Mouse (Mus musculus): ENCODE measurements around the gene Gm21970.
A peak's percentile ranks its signal among the peaks of the same experiment; 100 is the strongest.

The Gm21970 gene

DNA sequence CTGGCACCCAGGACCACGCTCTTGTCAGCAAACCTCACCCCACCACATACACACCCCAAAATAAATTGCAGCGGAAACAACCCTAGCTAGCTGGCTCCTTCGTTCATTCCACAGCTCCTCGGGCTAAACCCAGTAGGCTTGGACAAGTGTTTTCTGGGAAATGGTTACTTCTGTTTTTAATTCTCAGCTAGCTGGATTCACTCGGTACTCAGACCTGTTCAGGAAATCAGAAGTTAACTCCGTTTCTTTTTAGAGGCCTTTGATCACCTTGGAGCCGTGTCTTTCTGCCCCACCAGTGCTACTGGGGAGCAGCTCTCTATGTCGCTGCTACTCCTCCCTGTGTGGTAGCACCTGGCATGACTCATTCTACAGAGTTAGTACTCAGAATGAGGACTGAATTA is 51.7 kb downstream of the Gm21970 start:
- DNase-seq: no peak

GRCm38 (mm10) chr16:91444847-91445246 is 53.3 kb downstream of the Gm21970 start:
- no peak for DNase-seq

DNA sequence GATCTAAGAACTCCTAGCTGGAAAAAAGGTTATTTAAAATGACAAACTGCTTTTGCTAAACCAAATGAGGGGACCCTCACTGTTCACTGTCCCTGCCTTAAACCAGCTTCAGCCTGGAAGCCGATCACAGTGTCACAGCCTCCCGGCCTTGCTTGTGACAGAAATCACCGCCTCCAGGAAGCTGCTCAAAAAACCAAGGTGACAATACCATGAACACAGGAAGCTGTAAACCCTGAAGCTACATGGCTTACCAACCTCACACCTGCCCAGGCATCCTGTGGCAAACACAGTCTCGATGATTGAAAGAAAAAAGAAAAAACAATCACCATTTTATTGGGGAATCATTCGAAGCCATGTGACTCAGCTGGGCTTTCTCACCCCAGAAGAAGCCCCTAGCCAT is 54.0 kb downstream of the Gm21970 start:
- DNase-seq: no peak

DNA sequence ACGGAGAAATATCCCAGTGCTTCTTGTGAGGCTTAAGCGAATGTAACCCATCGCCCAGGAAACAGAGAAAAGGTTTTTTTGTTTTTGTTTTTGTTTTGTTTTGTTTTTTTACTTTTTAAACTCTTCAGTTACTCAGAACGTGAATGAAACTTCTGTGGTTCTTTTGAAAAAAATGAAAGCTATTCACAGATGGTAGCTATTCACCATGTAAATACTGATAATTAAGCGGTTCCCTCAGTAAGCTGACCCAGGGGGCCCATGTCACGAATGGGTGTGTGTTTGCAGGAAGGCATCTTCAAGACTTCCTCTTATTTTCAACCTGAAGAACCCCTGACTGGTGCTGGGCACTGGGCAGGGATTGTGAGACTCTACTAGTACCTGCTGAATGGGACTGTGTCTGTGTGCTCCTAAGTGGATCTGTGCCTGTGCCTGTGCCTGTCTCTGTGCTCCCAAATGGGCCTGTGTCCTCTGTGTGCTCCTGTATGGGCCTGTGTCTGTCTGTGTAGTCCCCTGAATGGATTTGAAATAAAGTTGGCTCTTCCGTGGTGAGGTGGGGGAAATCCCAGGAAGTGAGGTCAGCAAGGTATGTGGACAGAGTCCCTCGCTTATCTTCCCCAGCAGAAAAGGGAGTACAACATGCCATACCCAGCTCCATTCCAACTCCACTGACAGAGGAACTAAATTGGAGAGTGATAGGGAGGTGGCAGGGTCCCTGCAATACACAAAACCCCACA is 55.4 kb downstream of the Gm21970 start:
- DNase-seq: no peak

- peak; percentile 47 for DNase-seq
Observed at GRCm38 (mm10) chr16:91447512-91447900, 56.0 kb downstream of the Gm21970 start.

DNA sequence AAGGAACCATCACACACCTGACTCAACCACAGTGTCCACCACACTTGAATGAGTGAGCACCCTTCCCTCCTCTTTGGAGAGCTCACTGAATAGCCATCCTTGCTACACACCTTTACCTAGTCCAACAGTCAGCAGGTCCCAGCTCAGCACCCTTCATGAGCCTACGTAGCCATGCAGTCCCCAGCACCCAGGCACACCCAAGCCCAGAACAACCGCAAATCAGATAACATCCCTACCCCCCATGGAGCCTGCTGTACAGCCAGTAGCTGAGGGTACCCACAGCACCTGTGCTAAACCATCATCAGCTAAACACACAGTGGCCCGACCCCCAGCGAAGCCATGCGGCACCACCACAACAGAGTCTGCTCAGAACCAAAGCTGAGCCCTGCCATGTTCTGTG is 56.6 kb downstream of the Gm21970 start:
- no peak for DNase-seq

GRCm38 (mm10) chr16:91448895-91449294 is 57.4 kb downstream of the Gm21970 start:
- no peak for DNase-seq

DNA sequence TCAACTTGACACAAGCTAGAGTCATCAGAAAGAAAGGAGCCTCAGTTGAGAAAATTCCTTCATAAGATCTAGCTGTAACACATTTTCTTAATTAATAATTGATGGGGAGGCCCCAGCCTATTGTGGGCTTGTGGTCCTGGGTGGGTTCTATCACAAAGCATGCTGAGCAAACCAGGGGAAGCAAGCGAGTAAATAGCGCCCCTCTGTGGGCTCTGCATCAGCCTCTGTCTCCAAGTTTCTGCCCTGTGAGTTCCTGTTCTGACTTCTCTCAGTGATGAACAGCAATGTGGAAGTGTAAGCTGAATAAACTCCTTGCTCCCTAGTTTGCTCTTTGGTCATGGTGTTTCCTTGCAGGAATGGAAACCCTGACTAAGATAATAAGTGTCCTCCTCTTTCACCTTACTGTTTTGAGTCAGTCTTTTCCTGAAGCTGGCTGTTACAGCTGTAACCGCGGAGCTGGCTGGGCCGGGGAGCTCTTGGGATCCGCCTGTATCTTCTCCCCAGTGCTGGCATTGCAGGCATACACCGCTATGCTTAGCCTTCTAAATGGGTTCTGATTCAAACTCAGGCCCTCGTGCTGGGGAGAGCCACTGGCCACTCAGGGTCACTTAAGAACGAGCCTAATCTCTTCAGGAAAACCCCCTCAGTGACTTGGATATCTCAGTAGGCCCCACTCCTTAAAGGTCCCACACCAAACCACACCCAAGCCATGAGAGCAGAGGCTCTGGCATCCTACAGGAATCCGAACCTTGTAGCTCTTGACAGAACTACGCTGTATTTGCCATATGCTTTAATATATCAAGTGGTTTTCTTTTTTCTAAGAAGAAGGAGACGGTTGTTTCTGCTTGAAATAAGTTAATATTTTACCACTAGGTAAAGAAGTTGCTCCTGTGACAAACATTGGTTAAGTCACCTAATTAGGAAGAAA is 58.9 kb downstream of the Gm21970 start:
- no peak for DNase-seq

DNA sequence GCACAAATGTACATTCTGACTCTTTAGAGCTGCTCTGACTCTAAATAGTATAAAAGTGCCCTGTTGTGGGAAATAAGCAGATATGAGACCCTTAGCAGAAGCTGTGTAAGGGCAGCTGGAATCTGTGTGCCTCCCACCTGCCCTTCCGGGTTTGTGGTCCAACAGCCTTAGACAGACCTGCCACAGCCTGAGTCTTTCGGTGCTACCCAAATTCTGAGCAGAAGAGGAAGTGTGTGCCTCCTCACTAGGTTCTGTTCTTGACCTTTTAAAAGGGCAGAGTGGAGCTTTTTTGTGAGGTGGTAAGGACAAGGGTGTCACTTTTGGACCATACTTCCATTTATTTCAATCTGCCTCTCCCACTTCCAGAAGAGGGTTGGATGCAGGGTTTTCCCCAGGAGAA is 60.4 kb downstream of the Gm21970 start:
- no peak for DNase-seq

GRCm38 (mm10) chr16:91452363-91452896 is 60.9 kb downstream of the Gm21970 start:
- DNase-seq: peak; percentile 80

GRCm38 (mm10) chr16:91455868-91456267 is 64.3 kb downstream of the Gm21970 start:
- DNase-seq: no peak

DNA sequence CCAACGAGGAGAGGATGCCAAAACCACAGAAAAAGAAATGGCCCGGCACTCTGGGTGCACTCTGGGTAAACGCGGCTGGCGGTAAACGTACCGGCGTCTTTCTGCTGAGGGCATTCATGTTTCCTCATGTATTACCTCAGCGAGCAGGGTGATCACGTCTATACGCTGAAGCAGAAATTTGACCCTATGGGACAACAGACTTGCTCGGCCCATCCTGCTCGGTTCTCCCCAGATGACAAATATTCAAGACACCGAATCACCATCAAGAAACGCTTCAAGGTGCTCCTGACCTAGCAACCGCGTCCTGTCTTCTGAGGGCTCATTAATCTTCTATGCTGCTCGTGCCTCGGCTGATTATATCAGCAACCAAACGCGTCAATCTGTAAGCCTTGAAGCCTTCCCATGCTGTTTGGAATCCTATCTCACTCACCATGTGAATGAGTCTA is 66.8 kb downstream of the Gm21970 start:
- no peak for DNase-seq

DNA sequence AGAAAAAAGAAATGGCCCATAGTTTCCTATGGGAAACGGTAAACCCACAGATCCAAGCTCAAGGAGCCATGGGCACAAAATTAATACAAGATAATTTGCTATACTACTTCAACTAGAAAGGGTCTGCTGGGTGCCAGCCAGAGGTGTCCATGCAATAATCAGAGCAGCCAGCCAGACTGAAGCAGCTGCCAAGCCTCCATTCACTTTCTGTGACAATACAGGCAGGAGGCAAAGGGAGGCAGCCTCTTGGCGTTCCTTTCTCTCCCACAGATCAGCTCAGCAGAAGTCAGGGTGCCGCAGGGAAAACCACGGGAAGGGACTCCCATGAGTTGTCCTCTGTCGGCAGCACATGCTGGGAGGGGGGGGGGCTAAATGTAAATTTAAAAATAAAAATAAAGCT is 67.5 kb downstream of the Gm21970 start:
- peak; percentile 62 for DNase-seq

DNA sequence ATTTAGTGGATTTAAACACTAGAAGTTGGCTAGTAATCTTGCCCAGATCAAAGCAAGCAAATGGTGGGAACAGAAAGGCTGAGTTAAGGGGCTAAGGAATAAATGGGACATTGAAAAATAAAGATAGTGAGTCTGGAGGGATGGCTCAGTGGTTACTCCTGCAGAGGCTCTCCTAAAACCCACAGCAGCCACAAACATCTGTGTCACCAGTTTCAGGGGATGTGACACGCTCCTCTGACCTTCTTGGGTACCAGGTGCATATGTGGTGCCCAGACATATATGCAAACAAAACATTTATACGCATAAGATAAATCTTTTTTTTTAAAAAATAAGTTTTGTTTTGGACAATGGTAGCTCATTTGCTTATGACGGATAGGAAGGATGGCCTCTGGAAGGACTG is 67.9 kb downstream of the Gm21970 start:
- DNase-seq: no peak

DNA sequence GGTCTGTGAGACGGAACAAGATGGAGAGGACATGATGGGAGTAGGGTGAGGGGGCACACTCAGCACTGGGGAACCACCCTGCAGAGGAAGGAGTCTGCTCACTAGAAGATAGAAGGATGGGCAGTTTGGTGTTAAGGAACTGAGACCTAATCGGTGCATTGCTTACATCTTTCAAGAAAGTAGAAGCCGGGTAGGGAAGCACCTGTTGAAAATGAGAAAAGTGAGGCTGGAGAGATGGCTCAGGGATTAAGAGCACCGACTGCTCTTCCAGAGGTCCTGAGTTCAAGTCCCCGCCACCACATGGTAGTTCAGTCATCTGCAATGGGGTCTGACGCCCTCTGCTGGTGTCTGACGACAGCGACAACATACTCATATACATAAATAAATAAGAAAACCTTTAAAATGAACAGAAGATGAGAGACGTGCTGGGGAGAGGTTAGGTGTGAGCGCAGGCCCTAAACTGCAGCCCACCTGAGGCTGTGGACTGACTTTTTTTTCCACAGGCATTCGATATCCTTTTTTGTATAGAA is 68.4 kb downstream of the Gm21970 start:
- no peak for DNase-seq

GRCm38 (mm10) chr16:91461066-91461638 is 69.6 kb downstream of the Gm21970 start:
- DNase-seq: peak; percentile 56

DNA sequence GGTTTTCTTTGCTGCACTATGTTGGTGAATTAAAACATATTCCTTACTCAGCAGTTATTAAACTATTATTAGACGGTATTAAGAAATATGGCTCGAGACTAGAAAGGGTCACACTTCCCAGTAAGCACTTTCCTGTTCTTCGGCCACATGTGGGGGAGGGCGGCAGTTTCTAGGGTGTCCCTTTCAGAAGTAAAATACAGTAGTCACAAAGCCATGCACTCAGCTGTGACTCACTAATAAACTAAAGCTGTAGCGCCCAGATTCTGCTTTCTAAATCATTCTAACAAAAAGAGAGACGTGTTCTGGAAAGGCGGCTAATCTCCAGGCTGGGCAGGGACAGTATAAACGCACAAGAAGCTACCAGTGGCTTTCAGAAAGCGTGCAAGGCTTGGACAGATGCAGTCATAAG is 70.3 kb downstream of the Gm21970 start:
- no peak for DNase-seq

- DNase-seq: no peak
Observed at GRCm38 (mm10) chr16:91462644-91463043, 71.1 kb downstream of the Gm21970 start.

- DNase-seq: no peak
Observed at GRCm38 (mm10) chr16:91463400-91463799, 71.9 kb downstream of the Gm21970 start.

- no peak for DNase-seq
Observed at GRCm38 (mm10) chr16:91463836-91464400, 72.4 kb downstream of the Gm21970 start.

- peak; percentile 91 for DNase-seq
Observed at GRCm38 (mm10) chr16:91464594-91465504, 73.3 kb downstream of the Gm21970 start.
